Mouse (Mus musculus) fibroblast of lung, adult 2 months (primary cell): ENCODE results near the gene Mtif3.
"Not testable (repeated sequence)": the region's sequence is repeated elsewhere in the genome, so short reads cannot be mapped to it uniquely, and the experiment has no call there.

Experiments
- DNase-seq: peaks from one replicate; pipeline ENCODE4 v3.0.0-alpha.2; 2011; ENCODE audit warnings: low read depth

Mtif3 gene

DNA sequence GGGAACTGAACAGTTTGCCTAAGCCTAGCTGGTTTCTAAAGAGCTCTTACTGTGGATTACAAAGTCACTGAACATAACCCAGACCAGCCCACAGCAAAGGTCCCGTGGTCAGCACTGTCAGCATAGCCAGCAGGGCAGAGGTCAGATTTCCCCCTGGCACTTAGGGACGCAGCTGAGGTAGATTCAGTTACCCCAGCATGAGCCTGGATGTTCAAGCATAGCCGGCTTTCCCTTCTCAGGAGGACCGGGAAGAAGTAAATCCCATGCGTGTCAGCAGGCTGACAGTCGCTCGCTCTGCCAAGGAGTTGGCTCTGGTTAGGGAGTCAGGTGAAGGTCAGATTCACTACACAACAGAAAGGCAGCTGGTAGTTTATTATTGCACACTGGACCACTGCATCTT is 9.0 kb downstream of the Mtif3 start:
- no peak for DNase-seq

DNA sequence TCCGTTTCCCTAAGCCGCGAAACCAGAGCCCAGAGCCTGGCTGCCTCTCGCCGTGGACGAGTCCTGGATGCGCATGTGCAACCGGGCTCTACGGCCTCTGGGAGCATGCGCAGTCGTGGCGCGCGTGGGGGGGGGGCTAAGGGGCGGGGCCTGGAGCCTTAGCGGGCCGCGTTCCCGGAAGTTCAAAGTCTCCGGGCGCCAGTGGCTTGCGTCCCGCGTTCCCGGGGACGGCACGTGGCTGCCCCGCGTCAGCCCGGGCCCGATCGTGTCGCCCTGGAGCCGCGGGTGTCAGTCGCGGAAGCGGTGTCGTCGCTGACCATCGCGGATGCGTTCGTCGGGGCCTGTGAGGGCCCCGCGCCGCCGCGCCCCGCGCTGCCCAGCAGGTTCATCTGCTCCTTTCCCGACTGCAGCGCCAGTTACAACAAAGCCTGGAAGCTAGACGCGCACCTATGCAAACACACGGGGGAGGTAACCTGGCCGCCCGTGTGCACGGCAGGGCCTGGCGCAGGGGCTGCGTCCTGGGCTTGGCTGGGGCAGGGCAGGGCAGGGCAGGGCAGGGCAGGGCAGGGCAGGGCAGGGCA is 15.0 kb downstream of the Mtif3 start, which contains the start of gene Gtf3a:
Gtf3a (plus strand) TSS at position 150 of the 581 bp plus-strand sequence.
- DNase-seq: peak; percentile 62

DNA sequence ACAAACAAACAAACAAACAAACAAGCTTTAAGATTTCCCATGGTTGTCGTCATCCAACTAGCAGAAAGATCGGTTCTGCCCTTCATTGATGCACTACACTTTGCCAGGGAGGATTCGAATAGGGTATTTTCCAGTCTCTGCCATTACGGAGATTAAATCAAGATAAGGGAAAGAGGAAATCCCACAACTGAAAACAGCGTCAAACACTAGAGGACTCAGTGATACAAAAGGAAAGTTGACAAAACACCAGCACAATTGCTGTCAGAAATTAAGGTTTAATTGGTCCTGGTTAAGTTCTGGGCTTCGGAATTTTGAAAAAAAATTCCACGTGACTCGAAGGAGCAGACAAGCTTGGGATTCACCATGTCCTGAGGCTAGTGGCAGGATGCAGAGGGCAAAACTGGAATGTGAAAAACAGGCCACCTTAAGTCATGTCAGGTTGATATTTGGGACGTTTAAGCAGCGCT is 15.5 kb downstream of the Mtif3 start:
- DNase-seq: no peak

DNA sequence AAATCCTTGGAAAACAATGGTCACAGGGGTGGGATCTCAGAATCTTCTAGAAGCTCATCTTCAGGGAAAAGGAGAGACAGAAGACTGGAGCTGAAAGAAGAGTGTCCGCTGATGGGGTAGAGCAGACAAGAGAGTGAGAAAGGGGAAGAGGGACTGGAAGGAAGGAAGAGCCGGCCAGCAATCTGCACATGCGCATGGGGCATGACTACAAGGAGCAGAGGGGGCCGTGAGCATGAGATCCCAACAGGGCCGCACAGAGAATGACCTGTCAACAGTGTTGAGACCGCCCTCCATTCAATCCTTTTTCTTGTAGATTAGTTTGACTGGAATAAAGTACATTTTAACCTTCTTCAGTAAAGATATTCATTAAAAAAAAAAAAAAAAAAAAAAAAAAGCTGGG is 16.1 kb downstream of the Mtif3 start:
- DNase-seq: no peak

DNA sequence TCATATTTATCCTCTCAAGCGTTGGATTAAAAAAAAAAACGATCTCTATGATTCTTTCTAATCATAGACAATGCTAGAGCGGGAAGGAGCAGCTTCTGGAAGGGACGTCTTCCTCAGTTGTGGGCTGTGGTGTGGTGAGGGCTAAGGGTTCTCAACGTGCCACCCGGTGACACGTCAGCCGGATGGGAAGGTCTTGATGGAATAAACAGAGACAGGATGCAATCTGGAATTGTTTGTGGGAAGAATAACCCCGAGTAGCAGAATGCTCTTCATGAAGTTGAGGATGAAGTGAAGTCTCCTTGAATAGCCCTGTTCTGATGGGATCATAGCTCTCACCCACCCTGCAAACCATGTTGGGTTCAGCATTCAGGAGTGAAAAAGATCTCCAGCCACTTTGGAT is 16.9 kb downstream of the Mtif3 start:
- no peak for DNase-seq

DNA sequence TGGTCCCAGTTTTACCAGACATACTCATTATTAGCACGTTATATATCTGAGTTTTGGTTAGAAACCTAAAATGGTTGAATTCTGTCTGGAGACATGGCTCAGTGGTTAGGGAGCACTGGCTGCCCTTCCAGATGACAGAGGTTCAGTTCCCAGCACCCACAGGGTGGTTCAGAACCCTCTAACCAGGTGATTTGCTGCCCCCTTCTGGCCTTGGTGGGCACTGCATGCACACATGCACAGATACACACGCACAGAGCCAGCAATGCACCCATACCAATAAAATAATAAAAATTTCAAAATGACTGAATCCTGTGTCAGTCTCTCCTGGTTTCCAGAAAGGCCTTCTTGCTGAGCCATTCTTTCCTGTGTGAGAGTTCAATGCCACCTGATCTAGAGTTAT is 19.0 kb downstream of the Mtif3 start:
- DNase-seq: no peak

DNA sequence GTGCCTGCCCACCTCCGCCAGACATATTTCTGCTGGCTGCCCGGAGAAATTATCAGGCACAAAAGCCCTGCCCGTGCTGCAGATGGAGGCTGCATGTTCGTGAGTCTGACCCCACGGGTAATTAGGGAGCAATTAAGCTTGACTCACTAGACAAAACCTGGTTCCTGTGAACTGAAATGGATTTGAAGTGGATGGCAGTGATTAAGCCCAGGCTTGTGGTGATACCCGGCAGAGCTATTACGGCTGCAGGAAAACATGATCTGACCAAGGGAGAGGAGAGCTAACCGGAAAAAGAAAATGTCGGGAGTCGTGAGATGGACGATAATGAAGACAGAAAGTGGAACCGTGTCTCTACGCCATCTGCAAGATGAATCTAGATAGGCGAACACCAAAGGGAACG is 20.6 kb downstream of the Mtif3 start:
- no peak for DNase-seq

DNA sequence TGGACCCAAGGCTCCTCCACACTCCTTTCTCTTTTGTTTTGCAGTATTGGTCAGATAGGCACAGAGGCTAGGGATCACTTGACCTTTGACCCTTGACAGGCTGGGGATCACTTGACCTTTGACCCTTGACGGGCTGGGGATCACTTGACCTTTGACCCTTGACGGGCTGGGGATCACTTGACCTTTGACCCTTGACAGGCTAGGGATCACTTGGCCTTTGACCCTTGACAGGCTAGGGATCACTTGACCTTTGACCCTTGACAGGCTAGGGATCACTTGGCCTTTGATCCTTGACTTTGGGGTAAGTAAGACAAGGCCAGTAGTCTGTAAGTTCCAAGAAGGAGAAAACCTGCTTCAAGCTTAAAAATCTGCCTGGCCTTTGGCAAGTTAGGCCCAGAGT is 21.7 kb downstream of the Mtif3 start:
- not testable (repeated sequence) for DNase-seq

DNA sequence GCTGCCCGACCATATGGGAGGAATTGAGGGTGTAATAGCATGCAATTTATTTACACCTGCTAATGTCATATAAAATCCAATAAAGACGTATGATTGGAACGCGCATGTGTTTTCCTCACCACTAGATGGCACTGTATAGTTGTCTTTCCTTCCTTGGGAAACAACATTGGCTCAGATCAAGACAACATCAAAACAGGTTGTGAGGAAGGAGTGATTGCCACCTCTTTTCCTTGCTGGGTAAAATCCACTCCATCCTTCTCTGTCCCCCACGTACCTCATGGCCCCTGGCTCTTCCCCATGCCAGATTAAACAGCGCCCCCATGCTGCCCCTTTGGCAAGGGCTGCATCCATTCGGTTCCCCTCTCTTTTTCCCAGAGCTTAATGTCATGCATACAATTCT is 23.4 kb downstream of the Mtif3 start:
- DNase-seq: no peak

DNA sequence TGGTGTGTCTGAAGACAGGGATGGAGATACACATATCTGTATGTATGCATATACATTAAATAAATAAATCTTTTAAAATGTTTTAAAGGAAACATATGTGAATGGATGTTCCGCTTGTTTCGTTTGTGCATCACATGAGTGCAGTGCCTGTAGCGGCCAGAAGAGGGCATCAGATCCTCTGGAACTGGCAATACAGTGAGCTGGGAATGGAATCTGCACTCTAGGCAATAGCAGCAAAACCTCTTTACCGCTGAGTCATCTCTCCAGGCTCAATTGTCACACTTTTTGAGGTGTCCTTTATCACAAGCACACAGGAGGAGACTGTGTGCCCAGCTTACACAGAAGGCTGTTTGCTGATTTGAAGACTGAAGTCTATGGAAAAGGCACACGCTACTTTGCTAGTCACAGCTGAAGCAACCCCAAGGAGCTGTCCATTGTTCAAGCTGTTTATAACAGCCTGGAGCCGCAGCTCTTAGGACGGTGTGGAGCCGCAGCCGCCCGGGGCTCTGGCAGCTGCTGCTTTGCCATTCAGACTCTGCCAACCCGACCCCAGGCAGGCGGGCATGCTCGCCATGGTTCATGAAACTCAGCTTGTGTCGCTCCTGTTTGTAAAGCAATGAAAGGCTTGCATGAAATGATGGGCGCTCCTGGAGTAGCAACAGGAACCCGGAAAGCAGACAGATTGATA is 24.3 kb downstream of the Mtif3 start:
- DNase-seq: no peak

DNA sequence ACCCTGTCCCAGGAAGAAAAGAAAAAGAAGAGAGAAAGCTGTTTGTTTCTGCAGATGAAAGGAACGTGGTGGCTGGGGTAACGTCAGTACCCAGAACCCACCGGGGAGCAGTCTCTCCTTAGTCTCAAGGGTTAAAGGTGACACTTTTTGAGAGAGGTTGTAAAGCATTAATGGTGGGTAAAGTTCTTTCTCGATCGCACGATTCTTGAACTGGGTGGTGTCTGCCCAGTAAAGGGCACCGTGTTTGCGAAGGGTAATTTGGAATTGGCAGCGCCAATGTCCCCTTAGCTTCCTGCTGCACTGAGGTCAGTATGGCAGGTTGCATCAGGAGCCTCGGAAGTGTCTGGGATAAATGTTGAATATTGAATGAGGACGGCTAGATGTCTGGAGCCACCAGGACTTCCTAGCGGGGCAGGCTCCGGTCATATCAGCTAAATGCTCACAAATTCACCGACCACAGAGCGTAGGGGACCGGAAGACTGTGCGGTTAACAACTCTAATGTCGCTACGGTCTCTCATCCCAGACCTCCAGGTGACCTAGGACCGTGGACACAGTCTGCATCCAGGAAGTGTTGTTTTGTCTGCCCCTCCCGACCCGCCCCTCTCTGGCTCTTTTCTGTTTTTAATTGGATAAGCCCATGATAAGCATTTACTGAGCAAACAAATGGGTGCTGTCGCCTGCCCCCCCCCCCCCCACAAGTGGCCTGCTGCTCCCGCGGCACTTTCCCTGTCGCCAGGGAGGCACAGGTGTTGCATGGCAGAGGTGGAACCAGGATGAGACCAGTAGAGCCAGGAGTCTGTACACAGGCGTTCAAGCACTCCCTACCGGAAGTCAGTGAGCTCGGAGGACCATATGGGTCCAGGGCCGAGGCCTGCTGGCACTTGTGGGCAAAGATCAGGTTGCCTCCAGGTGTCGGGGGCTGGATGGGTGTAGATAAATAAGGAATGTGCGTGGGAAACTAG is 25.8 kb downstream of the Mtif3 start:
- DNase-seq: no peak

DNA sequence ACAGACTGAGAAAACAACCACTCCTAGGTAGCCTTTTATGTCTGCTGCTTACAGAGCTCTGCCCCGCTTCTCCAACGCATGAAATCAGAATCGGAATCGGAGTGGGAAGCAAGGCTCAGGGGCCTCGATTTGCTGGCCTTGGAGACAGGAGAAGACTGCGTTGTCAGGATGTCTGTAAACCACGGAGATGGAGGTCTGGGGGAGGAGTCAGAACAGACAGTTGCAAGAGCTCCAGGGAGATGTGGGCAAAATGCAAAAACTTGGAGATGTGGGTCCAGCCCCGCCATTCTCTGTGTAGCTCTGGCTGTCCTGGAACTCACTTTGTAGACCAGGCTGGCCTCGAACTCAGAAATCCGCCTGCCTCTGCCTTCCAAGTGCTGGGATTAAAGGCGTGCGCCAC is 30.1 kb downstream of the Mtif3 start:
- no peak for DNase-seq

DNA sequence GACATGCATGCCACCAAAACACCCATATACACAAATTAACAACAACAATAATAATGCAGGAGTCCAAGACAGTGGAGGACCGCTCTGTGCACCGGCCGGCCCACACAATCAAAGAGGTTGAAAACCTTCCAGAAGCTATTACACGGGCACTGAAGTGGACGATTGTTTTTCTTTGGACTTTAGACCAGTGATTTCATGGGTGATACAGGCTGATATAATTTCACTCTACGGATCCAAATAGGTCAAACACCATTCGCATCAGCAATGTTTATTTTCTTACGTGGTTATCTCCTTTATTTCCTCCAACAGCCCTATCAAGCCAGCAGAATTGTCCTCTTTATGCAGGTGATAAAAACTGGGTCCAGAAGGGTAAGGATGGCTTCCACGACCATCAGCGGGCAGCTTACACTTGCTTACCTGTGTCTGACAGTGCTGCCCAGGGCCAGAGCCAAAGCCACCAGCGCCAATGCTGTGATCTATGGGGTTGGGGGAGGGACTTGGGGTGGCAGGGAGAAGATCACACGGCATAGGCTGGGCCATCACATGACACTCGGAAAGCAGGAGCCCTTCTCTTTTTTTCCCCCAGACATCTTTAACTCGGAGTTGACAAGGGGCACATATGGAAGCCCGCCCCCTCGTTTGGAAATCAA is 31.6 kb downstream of the Mtif3 start:
- DNase-seq: no peak

DNA sequence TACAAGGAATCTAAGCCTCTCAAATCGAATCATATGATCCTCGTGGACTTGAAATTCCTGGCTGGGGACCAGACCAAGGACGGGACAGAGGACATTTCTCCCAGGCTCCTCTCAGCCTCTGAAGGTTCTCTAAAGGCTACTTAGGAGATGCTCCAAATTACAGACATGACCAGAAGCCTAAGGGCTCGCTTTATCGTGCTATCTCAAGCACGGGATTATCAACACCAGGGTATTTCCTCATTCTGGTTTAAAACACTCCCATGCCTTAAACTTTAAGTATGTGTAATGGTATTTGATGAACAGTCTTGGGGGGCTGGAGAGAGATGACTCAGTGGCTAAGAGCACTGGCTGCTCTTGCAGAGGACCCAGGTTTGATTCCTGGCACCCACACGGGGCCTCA is 32.2 kb downstream of the Mtif3 start:
- DNase-seq: no peak

DNA sequence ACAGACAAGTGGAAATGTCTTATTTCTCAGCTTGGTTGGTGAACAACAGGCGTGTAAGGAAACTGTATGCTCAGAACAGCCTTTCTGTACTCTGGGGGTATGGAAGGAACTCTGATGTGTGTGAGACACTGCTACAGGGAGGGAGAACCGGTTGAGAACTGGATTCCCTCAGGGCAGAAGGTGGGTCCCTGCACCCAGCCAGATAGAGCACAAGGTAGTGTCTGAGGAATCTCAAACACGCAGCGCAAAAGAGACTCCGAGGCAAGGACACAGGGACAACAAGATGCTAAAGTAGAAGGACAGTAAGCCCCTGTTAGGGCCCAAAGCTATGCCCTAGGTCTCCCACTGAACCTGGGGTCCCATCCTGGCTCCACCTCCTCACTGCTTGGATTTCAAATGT is 36.9 kb downstream of the Mtif3 start:
- DNase-seq: no peak

DNA sequence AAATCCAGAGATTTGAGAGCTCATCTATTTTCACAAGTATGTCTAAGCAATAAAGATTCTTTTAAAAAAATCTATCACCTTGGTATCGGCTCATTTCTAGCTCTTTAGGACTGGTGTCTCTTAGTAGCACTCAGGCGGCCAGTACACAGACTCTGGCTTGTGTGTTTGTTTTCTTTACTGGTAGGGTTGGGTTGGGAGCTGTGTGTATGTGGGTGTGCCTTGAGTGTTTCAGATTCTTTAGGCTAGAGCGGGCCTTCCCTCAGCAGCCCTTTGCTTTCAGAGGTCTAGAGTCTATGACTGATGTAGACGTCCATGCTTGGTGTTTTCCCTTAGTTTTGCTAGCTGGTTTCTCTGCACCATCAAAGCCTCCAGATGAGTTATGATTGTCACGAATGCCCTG is 40.1 kb downstream of the Mtif3 start:
- DNase-seq: no peak

DNA sequence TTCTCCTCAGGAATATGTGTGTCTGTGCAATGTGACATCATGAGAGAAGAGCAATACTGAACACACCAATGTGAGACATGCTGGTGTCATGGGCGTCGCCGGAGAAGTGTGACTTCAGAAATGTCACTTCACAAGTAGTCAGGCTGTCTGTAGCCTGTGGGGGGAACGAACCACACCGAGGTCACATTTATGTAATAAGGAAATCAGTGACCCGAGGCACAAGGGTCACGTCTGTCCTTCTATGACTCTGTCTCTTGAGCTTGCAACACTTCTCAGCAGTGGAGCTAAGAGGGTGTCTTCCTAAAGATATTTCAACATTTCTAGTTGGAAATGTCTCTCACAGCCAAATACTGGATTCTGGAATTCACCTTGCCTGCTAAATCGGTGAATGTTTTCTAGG is 42.4 kb downstream of the Mtif3 start:
- DNase-seq: no peak

DNA sequence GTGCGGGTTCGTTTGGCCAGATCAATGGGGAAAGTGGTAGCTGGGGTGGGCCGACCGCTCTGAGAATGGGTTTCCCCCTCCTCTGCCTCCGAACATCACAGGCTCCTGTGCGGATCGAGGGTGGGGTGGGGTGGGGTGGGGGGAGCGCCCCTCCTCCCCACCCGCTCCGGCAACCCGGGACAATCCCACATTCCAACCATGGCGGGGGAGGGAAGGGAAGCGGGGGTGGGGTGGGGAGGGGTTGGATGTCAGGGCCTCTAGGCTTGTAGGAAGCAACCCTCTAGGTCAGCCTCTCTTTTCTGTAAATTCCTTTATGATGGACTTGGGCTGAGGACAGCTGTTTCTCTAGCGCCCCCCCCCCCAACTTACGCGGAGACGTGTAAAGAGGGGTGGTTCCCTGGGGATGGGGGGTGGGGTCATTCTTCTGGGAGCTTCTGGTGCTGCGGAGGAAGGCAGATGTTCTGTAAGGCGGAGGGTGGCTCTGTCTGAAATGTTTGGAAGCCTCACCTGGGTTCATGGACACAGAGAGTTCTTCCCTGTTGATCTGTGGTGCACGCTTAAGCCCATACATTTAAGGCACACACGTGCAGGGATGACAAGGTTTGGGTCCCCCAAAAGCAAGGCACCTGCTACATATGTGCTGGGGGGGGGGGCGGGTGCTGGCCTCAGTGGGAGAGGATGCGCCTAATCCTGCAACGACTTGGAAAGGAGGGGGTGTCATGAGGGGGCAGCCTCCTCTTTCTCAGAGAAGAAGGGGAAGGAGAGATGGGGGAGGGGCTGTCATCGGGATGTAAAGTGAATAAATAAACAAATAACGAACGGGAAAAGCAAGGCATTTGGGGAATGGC is 43.1 kb downstream of the Mtif3 start:
- DNase-seq: no peak

DNA sequence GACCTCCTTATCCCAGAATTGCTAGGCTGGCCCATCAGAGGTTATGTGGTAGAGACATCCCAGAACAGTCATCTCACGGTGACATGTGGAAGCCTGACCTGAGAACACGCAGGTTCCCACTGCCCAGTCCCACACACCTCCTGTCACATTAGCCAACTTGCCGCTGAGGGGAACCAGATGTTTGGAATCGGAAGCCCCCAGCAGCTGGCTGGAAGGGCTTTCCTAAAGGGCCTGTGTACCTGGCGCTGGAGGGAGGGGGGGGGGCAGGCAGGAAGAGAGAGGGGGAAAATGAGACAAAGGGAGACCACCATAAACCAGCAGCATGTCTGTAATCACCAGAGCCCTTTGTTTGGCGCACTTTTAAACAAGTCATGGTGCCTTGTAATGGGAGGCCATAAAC is 43.7 kb downstream of the Mtif3 start:
- no peak for DNase-seq

DNA sequence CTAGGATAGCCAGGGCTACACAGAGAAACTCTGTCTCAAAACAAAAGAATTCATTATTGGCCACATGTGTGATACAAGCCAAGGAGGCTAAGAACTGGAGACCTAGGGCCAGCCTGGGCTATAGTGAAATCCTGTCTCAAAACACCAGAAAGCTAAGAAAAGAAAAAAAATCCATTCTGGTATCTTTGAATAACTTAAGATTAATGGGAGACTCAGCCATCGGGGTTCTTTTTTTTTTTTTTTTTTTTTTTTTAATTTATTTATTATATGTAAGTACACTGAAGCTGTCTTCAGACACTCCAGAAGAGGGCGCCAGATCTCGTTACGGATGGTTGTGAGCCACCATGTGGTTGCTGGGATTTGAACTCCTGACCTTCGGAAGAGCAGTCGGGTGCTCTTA is 46.2 kb downstream of the Mtif3 start:
- not testable (repeated sequence) for DNase-seq

DNA sequence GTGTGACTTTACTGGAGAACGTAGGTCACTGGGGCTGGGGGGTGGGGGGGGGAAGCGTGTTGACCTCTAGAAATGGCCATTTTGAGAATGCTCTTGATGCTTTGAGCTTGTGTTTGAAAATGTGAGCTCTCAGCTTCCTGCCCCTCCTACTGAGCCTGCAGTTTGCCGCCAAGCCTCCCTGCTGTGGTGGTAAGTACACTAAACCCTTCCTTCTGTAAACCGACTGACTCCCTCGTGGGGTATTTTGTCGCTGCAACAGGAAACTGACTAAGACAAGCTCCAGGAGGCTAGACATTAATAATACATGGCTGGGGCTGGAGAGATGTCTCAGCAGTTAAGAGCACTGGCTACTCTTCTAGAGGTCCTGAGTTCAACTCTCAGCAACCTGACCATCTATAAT is 46.8 kb downstream of the Mtif3 start:
- no peak for DNase-seq
